Mouse (Mus musculus) ES-Bruce4 (cell line): ENCODE measurements at regions not wholly inside any gene's neighbourhood (a gene's known extent, or its start where the extent isn't known, plus 50 kb on each side); places are given as distances from the start of the nearest gene placed in this dataset.
A peak's percentile ranks its signal among the peaks of the same experiment; 100 is the strongest.

ENCODE experiments used
- CTCF ChIP-seq: IDR thresholded peaks from one replicate; pipeline ENCODE4 v1.8.1; 2011; ENCODE audit warnings: low read depth, low read length
- EP300 ChIP-seq: IDR thresholded peaks from 2 replicates; pipeline ENCODE4 v1.6.1; 2011; ENCODE audit warnings: low read depth, low read length; ENCODE audit not compliant: insufficient read depth
- POLR2A ChIP-seq: IDR thresholded peaks from one replicate; pipeline ENCODE4 v1.8.1; 2011; ENCODE audit warnings: low read length; ENCODE audit not compliant: insufficient read depth

DNA sequence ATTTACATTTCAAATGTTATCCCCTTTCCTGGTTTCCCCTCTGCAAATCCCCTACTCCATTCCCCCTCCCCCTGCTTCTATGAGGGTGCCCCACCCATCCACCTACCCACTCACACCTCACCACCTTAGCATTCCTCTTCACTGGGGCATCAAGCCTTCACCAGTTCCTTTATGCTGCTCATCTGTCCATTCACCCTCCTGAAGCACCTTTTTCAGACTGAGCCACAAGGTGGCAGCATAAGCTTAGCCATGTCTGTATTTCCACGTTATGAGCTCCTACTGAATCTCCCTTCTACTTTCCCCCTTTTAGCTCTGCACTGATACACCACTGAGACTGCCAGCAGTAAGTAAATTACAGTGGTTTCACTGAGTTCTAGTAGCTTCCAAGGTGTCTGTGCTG, 112.1 kb upstream of the Sptlc3 start:
- peak; percentile 38 for TF ChIP-seq CTCF
- no peak for TF ChIP-seq POLR2A
- TF ChIP-seq EP300 = no peak
